Mouse (Mus musculus) splenic B cell, adult 2 months (primary cell): ENCODE measurements around the gene Bysl.
"Not testable (repeated sequence)": the region's sequence is repeated elsewhere in the genome, so short reads cannot be mapped to it uniquely, and the experiment has no call there.

Experiments
- DNase-seq: peaks from one replicate; pipeline ENCODE4 v3.0.0-alpha.2; 2011; ENCODE audit warnings: low read depth, low spot score
- H3K27me3 ChIP-seq: 2 replicates; pipeline ENCODE4 v1.6.1; 2012; ENCODE audit warnings: mild to moderate bottlenecking, low read length, moderate library complexity, mixed read lengths; ENCODE audit not compliant: control insufficient read depth, poor library complexity, insufficient read depth, severe bottlenecking
- H3K36me3 ChIP-seq: 2 replicates; pipeline ENCODE4 v1.6.1; 2012; ENCODE audit warnings: mild to moderate bottlenecking, low read length, moderate library complexity, mixed read lengths; ENCODE audit not compliant: control insufficient read depth, poor library complexity, insufficient read depth, severe bottlenecking

The Bysl gene

GRCm38 (mm10) chr17:47602289-47602688 is 9.0 kb downstream of the Bysl start:
- Histone ChIP-seq H3K36me3 (no peaks in the 10 kb centered on the region; the same call in 1 of the 2 replicates), H3K27me3 (no peaks in the 10 kb centered on the region)
- no peak for DNase-seq

- no peaks in the 10 kb centered on the region for H3K27me3 ChIP-seq
- no peaks in the 10 kb centered on the region; the same call in 1 of the 2 replicates for H3K36me3 ChIP-seq
- DNase-seq: no peak
These were observed 9.9 kb downstream of the Bysl start for GRCm38 (mm10) chr17:47601389-47601755.

- peak; percentile 25 for DNase-seq
- Histone ChIP-seq H3K36me3 (no peaks in the 10 kb centered on the region; the same call in 1 of the 2 replicates), H3K27me3 (no peaks in the 10 kb centered on the region)
These were observed 10.5 kb downstream of the Bysl start for GRCm38 (mm10) chr17:47600601-47601388.

- no peaks in the 10 kb centered on the region; the same call in 1 of the 2 replicates for H3K36me3 ChIP-seq
- H3K27me3 ChIP-seq: no peaks in the 10 kb centered on the region
- no peak for DNase-seq
These were observed 11.6 kb downstream of the Bysl start for GRCm38 (mm10) chr17:47599511-47600297.

GRCm38 (mm10) chr17:47598580-47599304 is 12.6 kb downstream of the Bysl start:
- not testable (repeated sequence) for DNase-seq, H3K27me3 ChIP-seq, H3K36me3 ChIP-seq

- H3K27me3 ChIP-seq: no peaks in the 10 kb centered on the region
- peak; percentile 71 for DNase-seq
- no peaks in the 10 kb centered on the region; the same call in 1 of the 2 replicates for H3K36me3 ChIP-seq
These were observed 13.3 kb downstream of the Bysl start for GRCm38 (mm10) chr17:47597838-47598579.

- Histone ChIP-seq H3K27me3 (no peaks in the 10 kb centered on the region), H3K36me3 (no peaks in the 10 kb centered on the region; the same call in 1 of the 2 replicates)
- DNase-seq: no peak
These were observed 14.0 kb downstream of the Bysl start for GRCm38 (mm10) chr17:47597261-47597660.

GRCm38 (mm10) chr17:47596839-47597164 is 14.5 kb downstream of the Bysl start:
- no peaks in the 10 kb centered on the region for H3K27me3 ChIP-seq
- DNase-seq: no peak
- H3K36me3 ChIP-seq: no peaks in the 10 kb centered on the region; the same call in 1 of the 2 replicates

GRCm38 (mm10) chr17:47596162-47596838 is 15.0 kb downstream of the Bysl start:
- H3K27me3 ChIP-seq: no peaks in the 10 kb centered on the region
- no peak for DNase-seq

GRCm38 (mm10) chr17:47595248-47596161 is 15.8 kb downstream of the Bysl start:
- no peaks in the 10 kb centered on the region for H3K27me3 ChIP-seq
- no peaks in the 10 kb centered on the region; the same call in none of the 2 replicates for H3K36me3 ChIP-seq
- peak; percentile 12 for DNase-seq

More at GRCm38 (mm10) chr17:47596162-47596838, 15.0 kb downstream of the Bysl start:
- no peaks in the 10 kb centered on the region; the same call in none of the 2 replicates for H3K36me3 ChIP-seq

- H3K36me3 ChIP-seq: no peaks in the 10 kb centered on the region; the same call in none of the 2 replicates
- no peak for DNase-seq
These were observed 16.4 kb downstream of the Bysl start for GRCm38 (mm10) chr17:47594969-47595247.

GRCm38 (mm10) chr17:47594183-47594968 is 16.9 kb downstream of the Bysl start:
- H3K36me3 ChIP-seq: no peaks in the 10 kb centered on the region; the same call in none of the 2 replicates
- no peaks in the 10 kb centered on the region for H3K27me3 ChIP-seq
- peak; percentile 36 for DNase-seq

More at GRCm38 (mm10) chr17:47594969-47595247, 16.4 kb downstream of the Bysl start:
- H3K27me3 ChIP-seq: no peaks in the 10 kb centered on the region
